Mouse (Mus musculus): Measurements from ENCODE around the gene 1700020N01Rik.

DNA sequence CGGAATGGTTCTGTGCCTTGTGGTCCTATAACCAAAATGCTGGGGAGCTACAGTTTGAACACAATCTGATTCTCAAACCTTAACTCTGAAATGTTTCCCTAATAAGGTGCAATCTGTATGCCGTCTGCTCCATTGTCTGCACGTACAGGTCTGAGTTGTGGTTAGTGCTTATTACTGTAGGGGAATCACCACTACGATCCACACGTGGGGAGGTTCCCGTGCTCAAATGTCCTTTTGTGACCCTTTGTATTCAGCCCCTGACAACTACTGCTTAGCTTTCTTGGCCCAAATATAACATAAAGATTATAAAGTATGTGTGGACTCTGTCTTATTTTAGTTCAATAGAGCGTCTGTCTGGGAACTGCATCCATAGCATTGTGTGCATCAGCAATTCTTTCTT lies 29.1 kb downstream of the 1700020N01Rik start:
- no peak for TF ChIP-seq EP300 (IDR thresholded peaks at IDR 0.05; ENCODE audit: low read depth)
- TF ChIP-seq CTCF (IDR thresholded peaks at IDR 0.05; ENCODE audit: low read depth): no peak

Data from liver, embryonic 14.5 days (tissue).